Mouse (Mus musculus): ENCODE measurements around the gene Dpy30.

GRCm38 (mm10) chr17:74290198-74290597 lies 33.5 kb downstream of the Dpy30 start:
- TF ChIP-seq GATA1 (IDR thresholded peaks at IDR 0.05; ENCODE audit: low read length) (no peak), TAL1 (IDR thresholded peaks at IDR 0.05; ENCODE audit: low read length) (no peak)
